Mouse (Mus musculus) embryonic facial prominence, embryonic 12.5 days (tissue): ENCODE results near the gene Lgsn. TPM values are rescaled to one million over a fixed set of nuclear protein-coding genes. Genes with fewer than 3 reads are reported as not detected.

Experiments used
- ATAC-seq: fragments of 200-750 bp; cut with Nextera tagmentation; 2 replicates; pipeline ENCODE4 v1.8.0; 2017; ENCODE audit not compliant: insufficient number of reproducible peaks, insufficient read depth, low FRiP score, low TSS enrichment
- H3K27ac ChIP-seq: fragments of 300-500 bp; sonication (generic); 2 replicates; pipeline ENCODE4 v1.5.1; 2016; ENCODE audit warnings: mild to moderate bottlenecking
- H3K27me3 ChIP-seq: fragments of 300-500 bp; sonication (generic); 2 replicates; pipeline ENCODE4 v1.6.1; 2016; ENCODE audit warnings: mild to moderate bottlenecking, moderate library complexity
- H3K36me3 ChIP-seq: fragments of 300-500 bp; sonication (generic); 2 replicates; pipeline ENCODE4 v1.6.1; 2016; ENCODE audit warnings: mild to moderate bottlenecking
- H3K4me1 ChIP-seq: fragments of 300-500 bp; sonication (generic); 2 replicates; pipeline ENCODE4 v1.6.1; 2016
- H3K4me2 ChIP-seq: fragments of 300-500 bp; sonication (generic); replicated peaks from 2 replicates; pipeline ENCODE4 v1.6.1; 2016; ENCODE audit warnings: mild to moderate bottlenecking, moderate library complexity
- H3K4me3 ChIP-seq: fragments of 300-500 bp; sonication (generic); 2 replicates; pipeline ENCODE4 v1.5.1; 2016; ENCODE audit warnings: mild to moderate bottlenecking
- H3K9ac ChIP-seq: fragments of 300-500 bp; sonication (generic); 2 replicates; pipeline ENCODE4 v1.6.1; 2016; ENCODE audit warnings: mild to moderate bottlenecking, moderate library complexity
- H3K9me3 ChIP-seq: fragments of 300-500 bp; sonication (generic); 2 replicates; pipeline ENCODE4 v1.6.1; 2016; ENCODE audit warnings: mild to moderate bottlenecking, moderate library complexity
- WGBS: fragments of 180-500 bp; shearing (Covaris S2); methylation state at CpG from one replicate; pipeline ENCODE4 v1.1.7; 2016; 5-methylcytosine and 5-hydroxymethylcytosine counted together
- polyA plus RNA-seq: library from polyadenylated mRNA; unstranded; fragments of >200 nt; fragmentation: Nextera tagmentation; extraction: Ambion mirVana; gene quantifications from 2 replicates; pipeline ENCODE4 v1.2.1, GENCODE M21; 2016

Lgsn gene
- polyA plus RNA-seq, 1 experiment from 2014 or later: not detected

GRCm38 (mm10) chr1:31222564-31222963 lies 46.4 kb downstream of the Lgsn start, which contains the start of the genes 4931428L18Rik and Pih1d3:
TSS of gene 4931428L18Rik (minus strand) at chr1:31222684.
TSS of gene Pih1d3 (plus strand) at chr1:31222838.
- WGBS: 85% methylated on average over 7 of the region's 7 CpGs
- Histone ChIP-seq H3K4me1 (no peaks in the 10 kb centered on the region), H3K4me2 (no peak within 1 kb of the TSS), H3K9me3 (no peaks in the 10 kb centered on the region), H3K4me3 (no peak within 1 kb of the TSS), H3K9ac (no peak within 1 kb of the TSS), H3K27ac (no peak within 1 kb of the TSS), H3K27me3 (no peaks in the 10 kb centered on the region), H3K36me3 (no peaks in the 10 kb centered on the region)
- ATAC-seq: no peak

DNA sequence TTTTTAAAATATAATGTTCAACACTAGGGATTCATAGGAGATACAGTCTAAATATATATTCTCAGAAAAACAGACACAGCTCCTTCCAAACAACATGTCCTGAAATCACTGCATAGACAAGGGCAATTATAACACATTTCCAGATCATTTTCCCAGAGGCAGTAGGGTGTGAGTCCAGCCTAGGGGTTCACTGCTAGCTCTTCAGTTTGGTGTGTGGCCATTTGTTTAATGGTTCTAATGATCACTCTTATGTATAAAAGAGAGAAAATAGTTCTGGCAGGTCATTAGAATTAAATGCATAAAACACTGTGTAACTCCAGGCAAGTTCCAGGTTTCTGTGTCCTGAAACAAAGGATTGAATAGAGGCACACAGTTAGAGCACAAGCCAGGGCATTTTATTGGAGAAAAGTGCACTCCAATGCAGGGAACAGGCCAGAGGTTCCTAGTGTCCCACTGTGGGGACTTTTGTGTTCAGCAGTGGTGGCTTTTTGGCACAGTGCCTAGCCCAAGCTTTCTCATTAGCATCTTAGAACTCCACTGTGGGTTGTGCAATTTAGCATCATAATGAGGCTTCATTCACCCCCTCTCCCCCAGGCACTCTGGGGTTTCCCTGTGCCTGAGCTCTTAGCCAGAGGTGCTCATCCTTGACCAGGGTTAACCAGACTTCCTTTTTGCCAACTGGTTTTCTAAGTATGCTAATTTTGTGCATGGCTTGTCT lies 57.3 kb downstream of the Lgsn start:
- Histone ChIP-seq H3K27ac (no peak overlapping the region), H3K4me1 (no peaks in the 10 kb centered on the region), H3K36me3 (no peaks in the 10 kb centered on the region), H3K4me2 (no peak overlapping the region), H3K4me3 (no peak overlapping the region), H3K9ac (no peak overlapping the region), H3K27me3 (no peaks in the 10 kb centered on the region), H3K9me3 (no peaks in the 10 kb centered on the region)
- ATAC-seq: peak; percentile 64; the same call in 1 of the 2 replicates

Other genes starting within 250 kb of the Lgsn start
- gene AC153137.1, start 198.4 kb upstream of the Lgsn start, polyA plus RNA-seq: not detected in 2 replicates
- gene 4931428L18Rik, start 46.3 kb downstream of the Lgsn start, polyA plus RNA-seq: not detected in 2 replicates
- gene Pih1d3, start 46.4 kb downstream of the Lgsn start, polyA plus RNA-seq: not detected in 2 replicates